Mouse (Mus musculus): ENCODE results near the gene Fto. TPM values are rescaled to one million over a fixed set of nuclear protein-coding genes. Genes with fewer than 3 reads are reported as not detected.
A peak's percentile ranks its signal among the peaks of the same experiment; 100 is the strongest.

Gene Fto
- total and polyA plus RNA-seq, 2 experiments from 2014 or later, result 86.8 to 122 TPM

DNA sequence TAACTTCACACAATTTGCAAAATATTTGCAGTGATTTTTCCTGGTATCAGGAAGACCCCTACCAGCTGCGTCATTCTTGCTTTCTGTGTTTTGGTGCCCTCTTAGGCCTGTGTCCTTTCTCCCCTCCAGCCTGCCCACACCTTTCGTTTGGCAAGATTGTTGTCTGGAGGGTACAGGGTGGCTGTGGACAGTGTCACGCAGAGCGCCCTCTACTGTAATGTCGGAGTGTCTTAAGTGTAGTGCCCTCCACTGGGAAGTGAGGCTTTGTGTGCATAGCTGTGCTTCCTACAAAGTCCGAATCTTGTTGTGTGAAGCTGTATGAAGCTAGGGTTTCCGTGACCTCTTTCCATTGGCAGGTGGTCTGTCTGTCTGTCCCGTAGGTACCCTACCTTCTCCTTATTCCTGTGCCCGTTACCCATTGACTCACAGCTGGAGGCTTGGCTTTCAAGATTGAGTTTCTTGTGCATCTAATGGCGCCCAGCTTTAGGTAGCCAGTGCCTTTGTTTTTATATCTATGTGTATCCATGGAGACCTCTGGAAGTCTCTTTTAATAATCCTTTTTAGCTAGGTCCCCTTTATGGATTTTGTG, 50.0 kb downstream of the Fto start:
- Histone ChIP-seq H3K27me3 (ENCODE audit: insufficient read depth, low read length) (no peaks in the 10 kb centered on the region), H3K4me1 (ENCODE audit: insufficient read depth) (peaks cover 13% of the 10 kb centered on the region; the same call in 1 of the 2 replicates), H3K4me2 (ENCODE audit: low read depth) (no peak overlapping the region), H3K36me3 (ENCODE audit: insufficient read depth) (no peaks in the 10 kb centered on the region), H3K9me3 (ENCODE audit: low read length) (no peaks in the 10 kb centered on the region), H3K27ac (ENCODE audit: low read depth, low read length) (no peak overlapping the region), H3K4me3 (ENCODE audit: low read depth, low read length) (no peak overlapping the region), H3K9ac (no peak overlapping the region)
- DNase-seq (no peak), ATAC-seq (no peak)
- 87% methylated on average over 10 of the region's 10 CpGs for WGBS
- TF ChIP-seq CTCF (IDR thresholded peaks at IDR 0.05; ENCODE audit: low read depth), result no peak

DNA sequence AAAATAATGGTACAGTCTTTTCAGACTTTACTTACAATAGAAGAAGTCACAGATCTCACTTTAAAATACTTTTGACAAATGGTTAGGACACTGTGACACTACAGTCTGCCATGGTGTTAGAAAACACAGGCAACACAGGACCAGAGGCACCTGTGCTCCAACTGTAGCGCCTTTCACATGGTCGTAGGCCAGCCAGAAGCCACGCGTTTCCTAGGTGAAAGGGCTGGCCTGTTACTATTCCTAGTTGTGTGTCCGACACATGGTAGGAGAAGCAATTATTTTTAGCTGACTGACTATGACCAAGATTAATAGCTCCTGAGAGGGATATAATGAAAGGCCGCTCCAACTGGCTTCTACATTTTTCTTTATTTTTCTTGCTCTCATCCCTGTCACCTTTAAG, 50.9 kb downstream of the Fto start:
- 81% methylated on average over 6 of the region's 6 CpGs for WGBS
- TF ChIP-seq CTCF (IDR thresholded peaks at IDR 0.05; ENCODE audit: low read depth), result no peak
- Histone ChIP-seq H3K4me2 (ENCODE audit: low read depth) (no peak overlapping the region), H3K36me3 (ENCODE audit: insufficient read depth) (no peaks in the 10 kb centered on the region), H3K9ac (no peak overlapping the region), H3K27ac (ENCODE audit: low read depth, low read length) (no peak overlapping the region), H3K9me3 (ENCODE audit: low read length) (no peaks in the 10 kb centered on the region), H3K4me3 (ENCODE audit: low read depth, low read length) (no peak overlapping the region), H3K27me3 (ENCODE audit: insufficient read depth, low read length) (no peaks in the 10 kb centered on the region), H3K4me1 (ENCODE audit: insufficient read depth) (peaks cover 13% of the 10 kb centered on the region; the same call in 1 of the 2 replicates)
- no peak for DNase-seq
- no peak for ATAC-seq

DNA sequence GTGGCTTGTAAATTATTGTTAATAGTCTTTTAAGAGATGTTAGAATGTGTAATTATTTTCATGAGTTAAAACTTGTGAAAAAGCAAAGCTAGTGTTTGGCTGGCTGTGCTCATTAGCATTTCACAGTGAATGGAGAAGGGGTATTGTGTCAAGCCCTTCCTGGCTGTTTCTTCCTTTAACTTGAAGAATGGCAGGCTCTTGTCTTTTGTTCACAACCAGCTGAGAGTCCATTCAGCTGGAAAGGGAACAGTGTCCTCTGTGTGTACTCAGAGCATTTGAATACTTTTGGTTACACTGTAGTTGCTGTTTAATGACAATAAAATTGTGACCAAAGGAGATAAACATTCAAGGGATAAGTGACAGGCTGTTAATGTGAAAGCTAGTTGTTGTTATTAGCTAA, 52.5 kb downstream of the Fto start:
- ATAC-seq (peak; percentile 68), DNase-seq (peak; percentile 40)
- no peak for TF ChIP-seq CTCF (IDR thresholded peaks at IDR 0.05; ENCODE audit: low read depth)
- Histone ChIP-seq H3K4me3 (ENCODE audit: low read depth, low read length) (no peak overlapping the region), H3K9me3 (ENCODE audit: low read length) (no peaks in the 10 kb centered on the region), H3K36me3 (ENCODE audit: insufficient read depth) (no peaks in the 10 kb centered on the region), H3K9ac (no peak overlapping the region), H3K27me3 (ENCODE audit: insufficient read depth, low read length) (no peaks in the 10 kb centered on the region), H3K4me2 (ENCODE audit: low read depth) (no peak overlapping the region), H3K27ac (ENCODE audit: low read depth, low read length) (0 out of 2 replicates have a peak overlapping the region, but pooled peaks have one; percentile 40), H3K4me1 (ENCODE audit: insufficient read depth) (peaks cover 13% of the 10 kb centered on the region; the same call in 1 of the 2 replicates)

DNA sequence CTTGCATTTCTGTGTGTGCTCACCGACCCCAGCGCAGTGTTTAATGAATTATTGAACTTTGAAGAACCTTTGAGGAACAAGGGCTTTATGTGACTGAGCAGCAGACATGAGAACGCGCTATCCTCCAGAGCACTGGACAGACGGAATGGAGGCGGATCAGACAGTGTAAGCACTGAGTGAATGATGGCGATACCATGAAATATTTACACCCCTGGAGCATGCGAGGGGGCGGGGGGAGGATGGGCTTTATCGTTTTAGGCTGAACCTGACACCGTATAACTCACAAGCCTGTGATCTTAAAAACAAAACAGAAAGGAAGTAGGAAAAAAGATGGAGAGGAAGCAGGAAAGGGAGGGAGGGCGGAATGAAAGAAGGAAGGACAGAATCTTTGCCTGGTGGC, 57.6 kb downstream of the Fto start:
- Histone ChIP-seq H3K4me2 (ENCODE audit: low read depth) (no peak overlapping the region), H3K4me1 (ENCODE audit: insufficient read depth) (peaks cover 4% of the 10 kb centered on the region), H3K9me3 (ENCODE audit: low read length) (no peaks in the 10 kb centered on the region), H3K4me3 (ENCODE audit: low read depth, low read length) (no peak overlapping the region), H3K27me3 (ENCODE audit: insufficient read depth, low read length) (no peaks in the 10 kb centered on the region), H3K9ac (no peak overlapping the region), H3K36me3 (ENCODE audit: insufficient read depth) (no peaks in the 10 kb centered on the region), H3K27ac (ENCODE audit: low read depth, low read length) (no peak overlapping the region)
- DNase-seq (no peak), ATAC-seq (no peak)
- WGBS, result 71% methylated on average over 12 of the region's 12 CpGs
- no peak for TF ChIP-seq CTCF (IDR thresholded peaks at IDR 0.05; ENCODE audit: low read depth)

DNA sequence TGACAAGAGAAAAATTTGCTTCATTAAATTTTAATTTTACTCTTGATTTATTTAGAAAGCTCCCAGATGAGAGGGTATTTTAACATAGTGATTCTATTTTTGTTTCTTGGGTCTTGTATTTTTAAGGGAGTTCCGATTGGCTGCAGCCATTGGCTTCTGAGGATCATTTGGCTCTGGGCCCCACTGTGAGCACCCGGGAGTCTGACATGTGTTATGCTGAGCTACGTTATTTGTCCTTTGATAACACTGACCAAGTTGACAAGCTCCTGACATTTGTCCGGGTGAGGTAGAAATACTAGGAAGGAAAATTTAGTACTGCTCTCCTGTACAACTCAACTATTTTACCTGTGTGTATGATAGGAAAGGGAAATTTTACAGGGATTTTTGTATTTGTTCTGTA, 58.7 kb downstream of the Fto start:
- no peak overlapping the region for H3K9ac ChIP-seq
- H3K36me3 ChIP-seq (ENCODE audit: insufficient read depth), result no peaks in the 10 kb centered on the region
- H3K4me2 ChIP-seq (ENCODE audit: low read depth), result no peak overlapping the region
- no peak for ATAC-seq
- no peak for DNase-seq
- no peak overlapping the region for H3K27ac ChIP-seq (ENCODE audit: low read depth, low read length)
- H3K4me3 ChIP-seq (ENCODE audit: low read depth, low read length), result no peak overlapping the region
- H3K4me1 ChIP-seq (ENCODE audit: insufficient read depth), result peaks cover 4% of the 10 kb centered on the region
- 43% methylated on average over 4 of the region's 4 CpGs for WGBS
- H3K27me3 ChIP-seq (ENCODE audit: insufficient read depth, low read length), result no peaks in the 10 kb centered on the region
- no peaks in the 10 kb centered on the region for H3K9me3 ChIP-seq (ENCODE audit: low read length)
- no peak for TF ChIP-seq CTCF (IDR thresholded peaks at IDR 0.05; ENCODE audit: low read depth)

DNA sequence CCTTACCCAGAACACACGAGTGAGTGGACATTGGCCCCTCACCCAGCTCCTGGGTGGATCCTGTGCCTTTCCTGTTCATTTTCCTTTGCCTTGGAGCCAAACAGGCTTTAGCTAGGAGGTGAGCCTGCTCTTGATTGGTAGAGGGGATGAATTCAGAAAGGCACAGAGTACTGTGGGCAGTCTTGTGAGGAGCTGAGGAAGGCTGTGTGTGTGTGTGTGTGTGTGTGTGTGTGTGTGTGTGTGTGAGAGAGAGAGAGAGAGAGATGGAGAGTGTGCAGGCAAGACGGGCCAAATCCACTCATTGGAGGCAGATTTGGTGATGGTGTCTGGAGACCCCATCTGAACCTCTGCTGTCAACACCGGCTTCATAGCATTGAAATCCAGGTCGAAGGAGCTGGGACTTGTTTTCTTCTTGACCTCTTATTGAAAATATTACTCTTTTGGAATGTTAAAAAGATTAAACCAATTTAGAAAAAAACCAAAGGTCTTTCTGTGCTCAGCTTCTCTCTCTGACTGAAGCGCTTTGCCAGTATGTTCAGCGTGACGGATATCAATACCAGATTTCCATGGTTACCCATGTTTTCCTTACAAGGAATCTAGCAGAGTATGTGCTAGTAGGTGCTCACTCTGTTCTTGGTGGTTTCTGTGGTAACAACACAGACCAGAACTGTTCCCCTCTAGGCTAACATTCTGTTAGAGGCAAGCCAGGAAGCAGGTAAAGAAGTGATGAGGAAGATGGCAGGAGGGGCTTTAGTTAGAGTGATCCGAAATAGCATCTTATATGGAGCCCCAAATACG, 59.7 kb downstream of the Fto start:
- DNase-seq (peak; percentile 27), ATAC-seq (peak; percentile 71; the same call in 1 of the 2 replicates)
- Histone ChIP-seq H3K4me2 (ENCODE audit: low read depth) (no peak overlapping the region), H3K36me3 (ENCODE audit: insufficient read depth) (no peaks in the 10 kb centered on the region), H3K9me3 (ENCODE audit: low read length) (no peaks in the 10 kb centered on the region), H3K4me1 (ENCODE audit: insufficient read depth) (peaks cover 4% of the 10 kb centered on the region), H3K4me3 (ENCODE audit: low read depth, low read length) (no peak overlapping the region), H3K27me3 (ENCODE audit: insufficient read depth, low read length) (no peaks in the 10 kb centered on the region), H3K9ac (no peak overlapping the region), H3K27ac (ENCODE audit: low read depth, low read length) (no peak overlapping the region)
- WGBS, result 65% methylated on average over 9 of the region's 9 CpGs
- no peak for TF ChIP-seq CTCF (IDR thresholded peaks at IDR 0.05; ENCODE audit: low read depth)
